Mouse (Mus musculus): ENCODE results near the gene Il6ra. TPM values are rescaled to one million over a fixed set of nuclear protein-coding genes. Genes with fewer than 3 reads are reported as not detected.

Gene Il6ra
- total and polyA plus RNA-seq, 2 experiments from 2014 or later: 1.1 to 2.0 TPM

DNA sequence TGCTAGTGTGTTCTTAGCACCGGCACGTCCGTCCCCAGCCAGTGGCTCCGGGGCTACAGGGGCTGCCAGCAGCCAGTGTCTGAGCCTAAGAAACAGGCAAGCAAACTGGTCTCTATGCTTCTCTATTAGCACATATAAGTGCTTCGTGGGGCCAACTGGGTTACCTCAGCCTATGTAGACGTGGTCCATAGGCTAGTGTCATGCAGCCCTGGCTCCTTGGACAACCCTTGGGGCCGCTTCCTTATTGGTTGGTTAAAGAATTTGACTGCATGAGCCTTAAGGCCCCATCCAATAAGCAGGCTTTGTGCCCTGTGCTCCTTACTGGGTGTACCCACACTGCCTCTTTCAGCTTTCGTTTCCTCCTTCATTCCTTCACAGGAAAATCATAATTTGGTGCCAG is 37.2 kb downstream of the Il6ra start:
- TF ChIP-seq EP300 (IDR thresholded peaks at IDR 0.05; ENCODE audit: low read depth) (no peak), CTCF (IDR thresholded peaks at IDR 0.05; ENCODE audit: low read depth) (no peak)
- Histone ChIP-seq H3K4me2 (ENCODE audit: low read depth, low read length) (no peak overlapping the region), H3K4me1 (ENCODE audit: control insufficient read depth, insufficient read depth) (no peaks in the 10 kb centered on the region; the same call in 1 of the 2 replicates), H3K27me3 (ENCODE audit: control insufficient read depth, insufficient read depth, low read length) (no peaks in the 10 kb centered on the region), H3K27ac (ENCODE audit: low read depth) (no peak overlapping the region), H3K9me3 (replicated peaks; ENCODE audit: control insufficient read depth, low read length) (peaks cover 5% of the 10 kb centered on the region; the same call in 1 of the 2 replicates), H3K36me3 (replicated peaks; ENCODE audit: control insufficient read depth, insufficient read depth, low read length) (no peaks in the 10 kb centered on the region), H3K4me3 (ENCODE audit: low read depth, low read length) (no peak overlapping the region), H3K9ac (replicated peaks; ENCODE audit: low read depth, low read length) (no peak overlapping the region)
- no peak for DNase-seq (ENCODE audit: low spot score)
- no peak for ATAC-seq (ENCODE audit: insufficient read depth, low read depth)
- 84% methylated on average over 8 of the region's 8 CpGs for WGBS

DNA sequence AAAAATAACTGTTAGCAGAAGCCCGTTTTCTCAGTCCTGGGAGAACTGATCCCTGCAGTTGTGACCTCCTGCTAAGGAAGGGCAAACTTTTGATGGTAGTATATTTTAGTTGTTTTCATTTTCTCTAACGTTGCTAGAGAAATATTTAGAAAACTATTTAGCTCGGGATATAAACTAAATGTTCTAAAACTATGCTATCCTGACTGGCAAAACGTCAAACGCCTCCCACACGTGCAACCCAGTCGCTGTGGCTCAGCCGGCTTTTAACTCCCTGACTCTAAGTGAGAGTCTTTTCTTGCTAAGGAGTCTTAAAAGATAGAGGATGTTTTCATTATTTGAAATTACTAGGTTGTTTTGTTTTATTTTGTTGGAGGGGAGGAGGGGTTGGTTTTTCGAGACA is 38.0 kb downstream of the Il6ra start:
- H3K9me3 ChIP-seq (replicated peaks; ENCODE audit: control insufficient read depth, low read length): peaks cover 5% of the 10 kb centered on the region; the same call in 1 of the 2 replicates
- no peak for DNase-seq (ENCODE audit: low spot score)
- H3K9ac ChIP-seq (replicated peaks; ENCODE audit: low read depth, low read length): no peak overlapping the region
- no peak overlapping the region for H3K4me3 ChIP-seq (ENCODE audit: low read depth, low read length)
- H3K4me1 ChIP-seq (ENCODE audit: control insufficient read depth, insufficient read depth): no peaks in the 10 kb centered on the region; the same call in 1 of the 2 replicates
- 66% methylated on average over 9 of the region's 9 CpGs for WGBS
- no peak overlapping the region for H3K4me2 ChIP-seq (ENCODE audit: low read depth, low read length)
- TF ChIP-seq CTCF (IDR thresholded peaks at IDR 0.05; ENCODE audit: low read depth) (no peak), EP300 (IDR thresholded peaks at IDR 0.05; ENCODE audit: low read depth) (no peak)
- no peaks in the 10 kb centered on the region for H3K36me3 ChIP-seq (replicated peaks; ENCODE audit: control insufficient read depth, insufficient read depth, low read length)
- no peak for ATAC-seq (ENCODE audit: insufficient read depth, low read depth)
- no peaks in the 10 kb centered on the region for H3K27me3 ChIP-seq (ENCODE audit: control insufficient read depth, insufficient read depth, low read length)
- H3K27ac ChIP-seq (ENCODE audit: low read depth): no peak overlapping the region

GRCm38 (mm10) chr3:89874076-89874475 is 38.9 kb downstream of the Il6ra start:
- DNase-seq (ENCODE audit: low spot score) (no peak), ATAC-seq (ENCODE audit: insufficient read depth, low read depth) (no peak)
- H3K4me1 ChIP-seq (ENCODE audit: control insufficient read depth, insufficient read depth): no peaks in the 10 kb centered on the region; the same call in 1 of the 2 replicates
- no peaks in the 10 kb centered on the region for H3K27me3 ChIP-seq (ENCODE audit: control insufficient read depth, insufficient read depth, low read length)
- WGBS: 82% methylated on average over 5 of the region's 5 CpGs
- no peak for TF ChIP-seq EP300 (IDR thresholded peaks at IDR 0.05; ENCODE audit: low read depth)
- no peak overlapping the region for H3K27ac ChIP-seq (ENCODE audit: low read depth)
- H3K4me3 ChIP-seq (ENCODE audit: low read depth, low read length): no peak overlapping the region
- no peak overlapping the region for H3K9ac ChIP-seq (replicated peaks; ENCODE audit: low read depth, low read length)
- H3K36me3 ChIP-seq (replicated peaks; ENCODE audit: control insufficient read depth, insufficient read depth, low read length): no peaks in the 10 kb centered on the region
- H3K9me3 ChIP-seq (replicated peaks; ENCODE audit: control insufficient read depth, low read length): peaks cover 5% of the 10 kb centered on the region; the same call in 1 of the 2 replicates
- no peak overlapping the region for H3K4me2 ChIP-seq (ENCODE audit: low read depth, low read length)

DNA sequence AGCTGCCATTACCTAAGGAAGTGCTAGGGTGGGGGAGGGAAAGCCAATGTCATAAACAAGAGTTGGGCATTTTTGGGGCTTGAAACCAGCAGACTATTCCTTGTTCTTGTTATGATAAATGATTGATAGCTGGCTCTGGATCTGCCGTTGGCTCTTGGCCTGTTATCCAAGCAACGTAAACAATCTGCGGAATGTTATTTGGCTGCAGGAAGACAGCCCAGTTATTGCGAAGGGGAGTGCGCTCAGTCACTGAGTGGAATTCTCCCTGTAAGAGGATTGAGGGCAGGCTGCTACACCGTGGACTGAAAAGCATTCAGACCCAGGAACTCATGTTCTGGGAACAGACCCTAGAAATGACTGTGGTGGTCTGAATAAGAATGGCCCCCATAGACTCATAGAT is 40.3 kb downstream of the Il6ra start:
- ATAC-seq (ENCODE audit: insufficient read depth, low read depth): 0 out of 2 replicates have a peak, but pooled peaks have one; percentile 24
- Histone ChIP-seq H3K27ac (ENCODE audit: low read depth) (no peak overlapping the region), H3K9me3 (replicated peaks; ENCODE audit: control insufficient read depth, low read length) (peaks cover 5% of the 10 kb centered on the region; the same call in 1 of the 2 replicates)

DNA sequence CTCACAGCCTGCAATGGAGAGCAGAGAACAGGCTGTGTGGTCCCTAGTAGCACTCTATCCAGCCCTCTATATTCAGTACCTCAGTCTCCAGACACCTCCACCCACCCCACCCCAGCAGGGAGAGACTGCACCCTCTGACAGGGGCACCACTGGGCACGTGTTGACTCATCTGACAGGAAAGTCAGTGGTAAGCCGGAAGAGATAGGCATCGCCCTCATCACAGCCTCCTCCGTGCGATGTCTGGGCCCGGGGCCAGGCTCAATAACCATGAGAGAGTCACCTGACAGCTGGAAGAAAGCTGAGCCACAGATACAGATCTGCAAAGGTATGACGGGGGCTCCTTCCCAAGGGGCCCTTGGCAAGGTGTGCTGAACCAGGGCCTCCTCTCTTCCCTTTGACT is 40.8 kb downstream of the Il6ra start:
- peaks cover 9% of the 10 kb centered on the region for H3K4me1 ChIP-seq (ENCODE audit: control insufficient read depth, insufficient read depth)
- 47% methylated on average over 7 of the region's 7 CpGs for WGBS
- no peak overlapping the region for H3K9ac ChIP-seq (replicated peaks; ENCODE audit: low read depth, low read length)
- H3K9me3 ChIP-seq (replicated peaks; ENCODE audit: control insufficient read depth, low read length): peaks cover 5% of the 10 kb centered on the region; the same call in 1 of the 2 replicates
- H3K27ac ChIP-seq (ENCODE audit: low read depth): no peak overlapping the region
- no peaks in the 10 kb centered on the region for H3K27me3 ChIP-seq (ENCODE audit: control insufficient read depth, insufficient read depth, low read length)
- no peak overlapping the region for H3K4me3 ChIP-seq (ENCODE audit: low read depth, low read length)
- DNase-seq (ENCODE audit: low spot score) (no peak), ATAC-seq (ENCODE audit: insufficient read depth, low read depth) (no peak)
- TF ChIP-seq CTCF (IDR thresholded peaks at IDR 0.05; ENCODE audit: low read depth) (no peak), EP300 (IDR thresholded peaks at IDR 0.05; ENCODE audit: low read depth) (no peak)
- H3K4me2 ChIP-seq (ENCODE audit: low read depth, low read length): no peak overlapping the region
- H3K36me3 ChIP-seq (replicated peaks; ENCODE audit: control insufficient read depth, insufficient read depth, low read length): no peaks in the 10 kb centered on the region

More for the DNA sequence above, 40.3 kb downstream of the Il6ra start:
- no peaks in the 10 kb centered on the region for H3K36me3 ChIP-seq (replicated peaks; ENCODE audit: control insufficient read depth, insufficient read depth, low read length)
- no peak for DNase-seq (ENCODE audit: low spot score)
- H3K9ac ChIP-seq (replicated peaks; ENCODE audit: low read depth, low read length): no peak overlapping the region
- no peak overlapping the region for H3K4me2 ChIP-seq (ENCODE audit: low read depth, low read length)
- H3K27me3 ChIP-seq (ENCODE audit: control insufficient read depth, insufficient read depth, low read length): no peaks in the 10 kb centered on the region
- WGBS: 32% methylated on average over 6 of the region's 6 CpGs
- no peak overlapping the region for H3K4me3 ChIP-seq (ENCODE audit: low read depth, low read length)
- H3K4me1 ChIP-seq (ENCODE audit: control insufficient read depth, insufficient read depth): peaks cover 9% of the 10 kb centered on the region
- no peak for TF ChIP-seq EP300 (IDR thresholded peaks at IDR 0.05; ENCODE audit: low read depth)
- no peak for TF ChIP-seq CTCF (IDR thresholded peaks at IDR 0.05; ENCODE audit: low read depth)

GRCm38 (mm10) chr3:89871339-89871914 is 41.6 kb downstream of the Il6ra start:
- DNase-seq (ENCODE audit: low spot score) (no peak), ATAC-seq (ENCODE audit: insufficient read depth, low read depth) (no peak)
- WGBS: 70% methylated on average over 8 of the region's 8 CpGs
- Histone ChIP-seq H3K27ac (ENCODE audit: low read depth) (no peak overlapping the region; the same call in 1 of the 2 replicates), H3K4me1 (ENCODE audit: control insufficient read depth, insufficient read depth) (peaks cover 9% of the 10 kb centered on the region), H3K36me3 (replicated peaks; ENCODE audit: control insufficient read depth, insufficient read depth, low read length) (no peaks in the 10 kb centered on the region), H3K27me3 (ENCODE audit: control insufficient read depth, insufficient read depth, low read length) (no peaks in the 10 kb centered on the region), H3K4me3 (ENCODE audit: low read depth, low read length) (no peak overlapping the region), H3K4me2 (ENCODE audit: low read depth, low read length) (no peak overlapping the region), H3K9me3 (replicated peaks; ENCODE audit: control insufficient read depth, low read length) (peaks cover 5% of the 10 kb centered on the region; the same call in 1 of the 2 replicates), H3K9ac (replicated peaks; ENCODE audit: low read depth, low read length) (no peak overlapping the region)
- TF ChIP-seq EP300 (IDR thresholded peaks at IDR 0.05; ENCODE audit: low read depth): no peak
- no peak for TF ChIP-seq CTCF (IDR thresholded peaks at IDR 0.05; ENCODE audit: low read depth)
